Mouse (Mus musculus) heart, adult 9 months (tissue): ENCODE measurements around the gene Zfp423.

Experiments
- DNase-seq, 2 experiments: peaks; one replicate each; pipeline ENCODE4 v3.0.0; 2022; ENCODE audit warnings: low spot score in 2 of 2

The Zfp423 gene

DNA sequence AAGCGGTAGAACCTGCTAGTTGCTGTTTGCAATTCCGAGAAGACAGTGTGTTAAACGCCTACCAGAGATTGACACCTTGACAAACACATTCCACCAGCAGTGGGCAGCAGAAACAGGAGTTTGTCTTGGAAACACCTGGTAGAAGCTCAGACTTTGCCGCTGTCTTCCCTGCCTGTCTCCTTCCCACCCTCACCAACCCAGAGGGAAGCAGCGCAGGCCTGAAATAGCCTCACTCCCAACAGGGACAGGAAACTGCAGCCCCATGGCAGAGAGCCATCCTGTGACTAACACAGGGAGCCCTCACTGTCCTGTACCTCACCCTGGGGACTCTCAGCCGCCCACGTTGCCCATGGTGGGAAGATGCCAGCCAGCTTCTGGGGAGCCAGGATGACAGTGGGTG, 340.3 kb downstream of the Zfp423 start:
- no peak for DNase-seq

DNA sequence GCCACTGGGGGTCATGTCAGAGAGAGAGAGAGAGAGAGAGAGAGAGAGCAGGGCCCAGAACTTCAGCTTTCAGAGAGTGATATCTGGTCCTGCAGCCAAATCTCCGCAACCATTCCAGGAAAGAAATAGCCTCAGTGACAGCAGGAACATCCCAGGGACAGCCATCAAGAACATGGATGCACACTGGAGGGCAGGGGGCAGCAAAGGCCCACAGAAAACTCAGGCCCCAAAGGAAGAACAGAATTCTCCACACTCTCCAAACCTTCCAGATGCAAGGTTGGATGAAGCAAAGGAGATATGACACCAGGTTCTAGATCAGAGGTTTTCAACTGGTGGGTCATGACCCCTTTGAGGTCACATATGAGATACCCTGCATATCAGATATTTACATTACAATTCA, 345.7 kb downstream of the Zfp423 start:
- DNase-seq, result no peak
